Mouse (Mus musculus): Measurements from ENCODE around the gene Pdgfc. TPM values are rescaled to one million over a fixed set of nuclear protein-coding genes. Genes with fewer than 3 reads are reported as not detected.
A peak's percentile ranks its signal among the peaks of the same experiment; 100 is the strongest.

The Pdgfc gene
- total RNA-seq, 2 experiments from 2014 or later = 10.4 to 11.3 TPM

DNA sequence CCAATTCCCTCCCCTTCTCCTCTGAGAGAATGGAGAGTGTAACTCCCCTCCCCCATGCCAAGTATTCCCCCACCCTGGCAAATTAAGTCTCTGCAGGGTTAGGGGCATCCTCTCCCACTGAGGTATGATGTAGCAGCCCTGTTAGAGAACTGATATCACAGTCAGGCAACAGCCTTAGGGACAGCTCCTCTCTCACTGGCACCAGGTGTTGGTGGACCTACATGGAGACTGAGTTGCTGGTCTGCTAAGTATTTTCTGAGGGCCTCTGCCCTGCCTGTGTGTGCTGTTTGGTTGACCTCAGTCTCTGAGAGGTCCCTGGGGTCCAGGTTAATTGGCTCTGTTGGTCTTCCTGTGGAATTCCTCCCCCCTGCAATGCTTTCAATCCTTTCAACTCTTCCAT, 114.0 kb downstream of the Pdgfc start:
- no peak for DNase-seq

DNA sequence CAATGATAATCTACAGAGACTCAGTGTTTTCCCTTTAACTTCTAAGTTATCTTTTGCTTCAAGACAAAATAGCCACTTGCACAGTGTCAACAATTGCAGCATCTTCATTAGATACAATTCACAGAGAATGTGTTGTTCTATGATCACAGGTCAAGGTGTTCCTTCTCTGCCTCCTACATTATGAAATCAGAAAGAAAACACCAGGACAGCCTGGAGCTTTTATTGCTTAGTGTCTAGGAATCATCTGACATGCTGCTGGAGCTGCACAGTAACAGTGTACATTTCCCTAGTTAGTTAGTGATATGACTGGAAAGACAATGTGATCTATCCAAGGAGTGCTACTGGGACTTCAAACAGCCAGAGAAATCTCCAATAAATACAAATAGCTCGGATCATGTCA, 118.2 kb downstream of the Pdgfc start:
- DNase-seq = no peak

GRCm38 (mm10) chr3:81160457-81161165, 124.4 kb downstream of the Pdgfc start:
- no peak for DNase-seq

DNA sequence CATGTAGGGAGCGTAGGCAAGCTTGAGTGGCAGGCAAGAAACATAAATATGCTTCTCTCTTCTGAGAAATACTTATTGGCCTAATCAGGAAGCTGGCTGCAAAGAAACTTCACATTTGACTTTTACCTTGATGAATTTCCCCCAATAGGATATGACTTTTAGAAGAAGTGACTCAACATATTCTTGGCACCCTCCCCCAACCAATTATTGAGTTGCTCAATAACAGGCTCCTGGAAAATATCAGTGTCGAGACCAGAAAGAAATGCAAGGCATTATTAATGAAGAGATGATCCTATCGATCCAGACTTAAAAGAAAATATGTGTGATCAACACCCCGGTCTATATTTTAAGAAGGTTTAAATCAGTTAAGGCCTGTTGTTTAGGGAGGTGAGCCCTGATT, 125.9 kb downstream of the Pdgfc start:
- DNase-seq = no peak

DNA sequence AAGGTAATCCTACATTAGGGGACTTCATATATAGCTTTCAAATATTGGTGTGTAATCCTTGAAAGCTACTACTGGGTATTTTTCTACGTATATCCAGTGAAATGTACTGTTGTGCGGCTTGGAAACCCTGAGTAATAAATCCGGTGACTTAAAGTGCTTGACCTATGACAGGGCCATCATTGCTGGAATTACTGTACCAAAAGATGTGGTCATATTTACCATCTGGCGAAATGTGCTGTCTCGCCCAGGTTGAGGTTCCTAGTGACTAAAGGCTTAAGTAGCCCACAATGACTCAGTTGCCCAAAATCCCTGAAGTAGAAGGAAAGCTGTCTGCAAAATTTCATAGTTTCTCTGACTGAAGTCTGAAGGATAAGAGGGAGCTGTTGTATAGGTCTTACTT, 127.9 kb downstream of the Pdgfc start:
- no peak for DNase-seq

DNA sequence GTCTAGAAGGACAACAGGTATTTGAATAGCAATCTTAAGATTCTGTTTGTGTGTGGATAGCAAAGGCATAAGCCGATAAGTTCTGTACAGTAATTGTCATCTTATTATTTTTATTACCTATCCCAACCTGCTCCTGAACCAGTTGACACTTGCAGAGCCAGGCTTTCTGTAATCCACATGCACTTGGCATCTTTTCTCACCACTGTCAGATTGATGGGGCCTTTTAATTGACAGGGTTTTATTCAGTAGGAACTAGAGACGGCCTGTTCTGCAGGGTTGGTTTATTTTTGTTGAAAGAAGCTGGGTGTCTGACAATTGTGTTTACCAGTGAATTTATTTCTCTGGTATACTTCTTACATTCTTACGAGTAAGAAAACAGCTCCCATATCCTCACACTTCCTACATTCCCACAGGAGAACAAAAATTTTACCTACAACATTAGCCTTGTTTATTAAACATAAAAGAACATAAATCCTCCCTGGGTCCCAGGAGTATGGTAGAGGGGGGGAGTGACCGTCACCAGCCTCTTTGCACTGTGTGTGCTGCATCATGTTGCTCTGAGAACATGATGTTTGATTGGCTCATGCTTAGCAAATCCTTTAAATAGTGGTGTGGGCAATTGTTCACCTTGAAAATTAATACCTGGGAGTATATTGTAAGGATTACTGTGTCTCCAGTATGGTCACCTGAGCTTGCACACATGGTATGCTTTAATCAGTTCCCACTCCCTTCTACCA, 134.0 kb downstream of the Pdgfc start:
- no peak for DNase-seq

DNA sequence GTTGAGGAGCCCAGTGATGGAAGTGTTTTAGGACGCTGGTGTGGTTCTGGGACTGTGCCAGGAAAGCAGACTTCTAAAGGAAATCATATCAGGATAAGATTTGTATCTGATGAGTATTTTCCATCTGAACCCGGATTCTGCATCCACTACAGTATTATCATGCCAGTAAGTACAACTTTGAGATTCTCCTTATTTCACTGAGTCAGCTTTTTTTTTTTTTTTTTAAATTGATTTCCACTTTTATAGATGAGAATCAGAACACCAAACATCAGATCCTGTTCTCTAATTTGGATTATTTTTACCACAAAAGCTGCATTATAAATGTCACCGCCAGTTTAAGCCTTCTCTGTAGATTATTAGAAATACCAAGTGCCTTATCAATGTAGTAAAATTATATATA, 138.6 kb downstream of the Pdgfc start:
- no peak for DNase-seq

GRCm38 (mm10) chr3:81181319-81182013, 145.2 kb downstream of the Pdgfc start:
- DNase-seq = no peak

DNA sequence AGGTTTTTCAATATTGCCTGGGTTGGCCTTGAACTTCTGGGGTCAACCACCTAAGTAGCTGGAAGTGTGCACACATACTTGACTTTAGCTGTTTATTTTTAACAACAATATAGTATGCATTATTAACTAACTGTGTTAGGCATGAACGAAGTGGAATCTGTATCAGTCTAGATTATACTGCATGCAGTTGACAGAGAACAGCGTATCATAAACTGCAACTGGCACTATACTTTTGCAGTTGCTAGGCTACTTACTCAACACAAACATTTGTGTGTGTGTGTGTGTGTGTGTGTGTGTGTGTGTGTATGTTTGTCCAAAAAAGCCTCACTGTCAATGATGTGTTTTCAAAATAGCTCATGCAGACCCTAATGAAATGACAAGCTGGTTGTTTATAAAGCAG, 160.7 kb downstream of the Pdgfc start:
- DNase-seq = no peak

DNA sequence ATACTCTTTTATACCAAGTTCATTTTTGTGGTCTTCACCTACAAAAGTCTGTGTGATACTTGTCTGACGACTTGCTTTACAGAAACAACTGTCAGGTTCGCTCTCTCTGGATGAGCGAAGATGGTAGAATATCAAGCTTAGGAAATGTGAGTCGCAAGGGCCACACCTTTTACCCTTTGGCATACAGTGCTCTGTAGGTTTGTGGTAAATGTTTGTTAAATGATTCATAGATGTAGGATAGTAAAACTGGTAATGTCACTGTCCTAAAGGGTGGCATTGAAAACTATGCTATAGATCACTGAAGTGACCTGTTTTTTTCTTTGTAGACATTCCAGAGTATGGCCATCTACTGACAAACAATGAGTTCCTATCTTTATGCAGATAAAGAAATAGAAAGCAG, 161.4 kb downstream of the Pdgfc start:
- DNase-seq = no peak

DNA sequence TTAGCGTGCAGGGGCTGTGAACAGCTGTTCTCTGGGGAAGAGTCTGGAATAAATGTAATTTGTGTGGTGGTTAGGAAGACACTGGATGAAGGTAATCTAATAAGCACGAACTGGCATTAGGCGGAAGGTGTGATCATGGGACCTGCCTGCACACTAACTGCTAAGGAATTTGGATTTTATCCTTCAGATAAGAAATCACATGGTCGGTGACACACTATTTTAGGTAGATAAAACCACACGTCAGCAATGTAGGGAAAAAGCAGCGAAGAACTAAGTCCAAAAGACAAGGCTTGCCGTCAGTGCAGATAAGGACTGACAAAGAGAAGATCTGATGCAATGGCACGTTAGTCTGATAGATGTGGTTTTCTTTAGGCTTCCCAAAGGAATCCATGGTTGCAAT, 164.4 kb downstream of the Pdgfc start:
- no peak for DNase-seq

DNA sequence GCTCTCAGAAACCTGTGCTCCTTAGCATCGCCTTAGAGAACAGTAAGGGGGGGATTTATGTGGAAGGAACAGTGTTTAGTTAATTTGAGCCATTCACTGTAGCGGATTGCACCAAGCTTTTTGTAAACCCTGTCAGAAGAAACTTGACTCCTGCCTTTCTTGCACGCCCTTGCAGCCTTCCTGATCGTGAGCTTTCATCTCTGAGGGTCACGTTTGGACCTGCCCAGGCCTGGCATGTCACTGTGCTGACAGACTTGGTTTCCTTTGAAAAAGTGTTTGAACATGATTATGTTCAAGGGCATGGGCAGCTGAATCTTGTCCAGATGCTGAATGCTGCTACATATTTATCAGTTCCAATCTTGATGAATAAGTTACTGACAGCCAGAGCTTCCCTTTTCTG, 169.0 kb downstream of the Pdgfc start:
- peak; percentile 15 for DNase-seq

- DNase-seq = no peak
These were observed 172.0 kb downstream of the Pdgfc start for GRCm38 (mm10) chr3:81208246-81208645.

DNA sequence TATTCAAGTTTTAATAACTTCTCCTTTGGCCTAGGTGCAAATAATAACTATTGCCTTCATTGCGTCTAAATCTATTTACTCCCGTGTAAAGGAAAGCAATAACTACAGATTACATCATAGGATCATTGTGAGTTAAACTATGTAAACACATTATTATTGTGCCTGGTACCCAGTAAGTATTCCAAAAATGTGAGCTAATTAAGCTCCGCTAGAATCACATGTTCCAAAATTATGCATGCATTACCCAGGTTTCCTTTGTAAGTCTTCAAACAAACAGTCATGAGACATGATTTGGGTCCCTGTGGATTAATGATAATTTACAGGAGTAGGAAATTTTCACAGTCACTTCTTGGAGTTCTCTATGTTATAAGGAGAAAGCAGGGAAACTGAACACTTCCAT, 174.9 kb downstream of the Pdgfc start:
- DNase-seq = no peak

DNA sequence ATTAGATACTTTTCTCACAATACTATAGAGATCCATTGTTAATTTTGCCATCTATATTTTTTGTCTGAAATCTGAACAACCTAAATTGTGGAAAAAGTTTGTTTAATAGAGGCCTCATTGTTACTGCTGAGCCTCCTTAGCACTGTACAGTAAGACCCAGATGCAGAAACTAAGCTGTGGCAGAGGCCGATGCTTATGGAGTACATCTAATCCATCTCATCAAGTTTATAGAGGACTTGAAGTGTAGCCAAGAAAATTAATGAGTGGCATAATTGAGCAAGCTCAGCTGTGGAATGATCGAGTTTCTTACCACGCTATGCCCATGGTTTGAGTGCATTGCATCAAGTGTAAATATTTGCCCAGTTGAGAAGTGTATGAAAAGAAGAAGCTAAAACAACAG, 175.4 kb downstream of the Pdgfc start:
- DNase-seq = no peak

DNA sequence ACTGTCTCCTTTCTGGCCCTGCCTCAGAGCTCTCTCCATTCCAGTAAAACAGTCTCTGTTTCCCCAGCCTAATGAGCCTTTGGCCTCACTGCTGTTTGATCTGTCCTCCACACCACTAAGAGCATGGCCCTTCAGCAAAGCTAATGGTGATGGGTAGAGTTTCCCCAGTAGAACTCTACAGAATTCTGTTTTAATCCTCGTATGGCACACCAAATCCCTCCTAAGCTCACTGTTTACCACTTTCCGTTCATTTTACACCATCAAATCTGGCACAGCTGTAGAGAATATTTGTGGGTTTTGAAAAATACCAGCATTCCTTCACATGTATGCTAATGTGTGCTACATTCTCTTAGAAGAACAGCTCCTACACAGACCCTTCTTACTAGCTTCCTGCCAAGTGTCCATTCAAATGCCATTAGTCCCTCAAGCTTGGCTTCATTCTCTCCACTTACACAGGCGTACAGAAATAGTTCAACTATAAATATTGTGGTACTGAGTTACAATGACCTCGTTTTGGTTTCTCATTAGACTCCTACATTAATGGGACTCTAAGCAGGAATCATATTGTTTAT, 179.4 kb downstream of the Pdgfc start:
- DNase-seq = no peak

- DNase-seq = no peak
These were observed 185.5 kb downstream of the Pdgfc start for GRCm38 (mm10) chr3:81221682-81222081.

GRCm38 (mm10) chr3:81228344-81228743, 192.1 kb downstream of the Pdgfc start:
- DNase-seq = no peak

- no peak for DNase-seq
These were observed 206.7 kb downstream of the Pdgfc start for GRCm38 (mm10) chr3:81242697-81243590.

- DNase-seq = no peak
These were observed 207.4 kb downstream of the Pdgfc start for GRCm38 (mm10) chr3:81243591-81243990.

DNA sequence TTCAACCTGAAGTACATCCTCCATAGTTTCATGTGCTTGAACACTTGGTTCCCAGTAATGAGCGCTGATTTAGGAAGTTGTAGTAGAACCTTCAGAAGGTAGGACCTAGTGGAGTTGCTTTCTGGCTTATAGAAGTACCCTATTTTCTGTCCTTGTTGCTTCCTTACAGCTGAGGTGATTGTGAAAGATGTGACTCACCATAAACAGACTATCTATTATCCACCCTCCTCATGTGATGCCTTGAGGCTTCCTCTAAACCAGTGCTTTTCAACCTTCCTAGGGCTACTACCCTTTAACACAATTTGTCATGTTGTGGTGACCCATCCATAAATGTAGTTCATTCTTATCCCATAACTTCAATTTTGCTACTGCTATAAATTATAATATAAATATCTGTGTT, 226.6 kb downstream of the Pdgfc start:
- DNase-seq = no peak

All from adrenal gland, postnatal 10 days (tissue).